Mouse (Mus musculus): Measurements from ENCODE around the gene Ndufa10. TPM values are rescaled to one million over a fixed set of nuclear protein-coding genes. Genes with fewer than 3 reads are reported as not detected.
"Not testable (repeated sequence)": the region's sequence is repeated elsewhere in the genome, so short reads cannot be mapped to it uniquely, and the experiment has no call there.

The Ndufa10 gene
- 458 and 534 TPM in 2 replicates for polyA plus RNA-seq (2015; fragmentation: Nextera tagmentation; extraction: Ambion mirVana)

GRCm38 (mm10) chr1:92473165-92474041 lies at the start of gene Ndufa10:
Gene Ndufa10, minus strand, starts transcription at chr1:92473860.
- Histone ChIP-seq H3K27me3 (replicated peaks) (peaks cover 4% of the 10 kb centered on the region), H3K36me3 (peaks cover 30% of the 10 kb centered on the region), H3K4me1 (peaks cover 15% of the 10 kb centered on the region), H3K4me3 (peak within 1 kb of the TSS; percentile 98), H3K27ac (replicated peaks) (peak within 1 kb of the TSS; percentile 75), H3K9ac (peak within 1 kb of the TSS; percentile 98), H3K9me3 (no peaks in the 10 kb centered on the region), H3K4me2 (peak within 1 kb of the TSS; percentile 99)
- under 1% methylated on average over 67 of the region's 67 CpGs for WGBS
- ATAC-seq (ENCODE audit: extremely low read depth, insufficient number of reproducible peaks, low FRiP score, low TSS enrichment): peak; percentile 85

GRCm38 (mm10) chr1:92521376-92521775 lies 47.7 kb upstream of the Ndufa10 start:
- Histone ChIP-seq H3K36me3 (no peaks in the 10 kb centered on the region), H3K27me3 (replicated peaks) (peaks cover 36% of the 10 kb centered on the region), H3K9me3 (no peaks in the 10 kb centered on the region), H3K4me3 (no peak overlapping the region), H3K4me1 (no peaks in the 10 kb centered on the region), H3K9ac (no peak overlapping the region), H3K4me2 (no peak overlapping the region), H3K27ac (replicated peaks) (no peak overlapping the region)
- 17% methylated on average over 10 of the region's 10 CpGs for WGBS
- no peak for ATAC-seq (ENCODE audit: extremely low read depth, insufficient number of reproducible peaks, low FRiP score, low TSS enrichment)

GRCm38 (mm10) chr1:92519046-92519445 lies 45.4 kb upstream of the Ndufa10 start:
- H3K9me3 ChIP-seq: no peaks in the 10 kb centered on the region
- no peak for ATAC-seq (ENCODE audit: extremely low read depth, insufficient number of reproducible peaks, low FRiP score, low TSS enrichment)
- H3K4me2 ChIP-seq: no peak overlapping the region
- H3K9ac ChIP-seq: no peak overlapping the region
- H3K27me3 ChIP-seq (replicated peaks): peaks cover 36% of the 10 kb centered on the region
- no peaks in the 10 kb centered on the region for H3K4me1 ChIP-seq
- no peak overlapping the region for H3K27ac ChIP-seq (replicated peaks)
- H3K4me3 ChIP-seq: no peak overlapping the region
- WGBS: 78% methylated on average over 6 of the region's 6 CpGs
- no peaks in the 10 kb centered on the region for H3K36me3 ChIP-seq

GRCm38 (mm10) chr1:92518561-92518960 lies 44.9 kb upstream of the Ndufa10 start, which contains the start of gene Olfr1414:
Gene Olfr1414, minus strand, starts transcription at chr1:92518661.
- no peaks in the 10 kb centered on the region for H3K9me3 ChIP-seq
- H3K27me3 ChIP-seq (replicated peaks): peaks cover 36% of the 10 kb centered on the region
- H3K4me2 ChIP-seq: no peak within 1 kb of the TSS
- no peak within 1 kb of the TSS for H3K9ac ChIP-seq
- no peak within 1 kb of the TSS for H3K4me3 ChIP-seq
- H3K4me1 ChIP-seq: no peaks in the 10 kb centered on the region
- no peak within 1 kb of the TSS for H3K27ac ChIP-seq (replicated peaks)
- no peak for ATAC-seq (ENCODE audit: extremely low read depth, insufficient number of reproducible peaks, low FRiP score, low TSS enrichment)
- H3K36me3 ChIP-seq: no peaks in the 10 kb centered on the region
- WGBS: 81% methylated on average over 3 of the region's 3 CpGs

GRCm38 (mm10) chr1:92515390-92515789 lies 41.7 kb upstream of the Ndufa10 start:
- no peak overlapping the region for H3K9ac ChIP-seq
- no peaks in the 10 kb centered on the region for H3K36me3 ChIP-seq
- H3K4me1 ChIP-seq: no peaks in the 10 kb centered on the region
- H3K27me3 ChIP-seq (replicated peaks): peaks cover 16% of the 10 kb centered on the region
- H3K9me3 ChIP-seq: no peaks in the 10 kb centered on the region
- H3K4me2 ChIP-seq: no peak overlapping the region
- 64% methylated on average over 11 of the region's 11 CpGs for WGBS
- ATAC-seq (ENCODE audit: extremely low read depth, insufficient number of reproducible peaks, low FRiP score, low TSS enrichment): no peak
- H3K27ac ChIP-seq (replicated peaks): no peak overlapping the region
- no peak overlapping the region for H3K4me3 ChIP-seq

- not testable (repeated sequence) for H3K27me3 ChIP-seq (replicated peaks); H3K36me3 ChIP-seq; ATAC-seq (ENCODE audit: extremely low read depth, insufficient number of reproducible peaks, low FRiP score, low TSS enrichment); H3K9ac ChIP-seq; H3K9me3 ChIP-seq; H3K4me1 ChIP-seq; H3K4me3 ChIP-seq; H3K27ac ChIP-seq (replicated peaks); H3K4me2 ChIP-seq
- 63% methylated on average over 5 of the region's 5 CpGs for WGBS
Observed at GRCm38 (mm10) chr1:92511646-92512045, 38.0 kb upstream of the Ndufa10 start.

GRCm38 (mm10) chr1:92496001-92496400 lies 22.3 kb upstream of the Ndufa10 start, which contains the start of gene Olfr1415:
Gene Olfr1415, minus strand, starts transcription at chr1:92496101.
- Histone ChIP-seq H3K27ac (replicated peaks) (no peak within 1 kb of the TSS), H3K9me3 (peaks cover 6% of the 10 kb centered on the region; the same call in 1 of the 2 replicates), H3K4me3 (no peak within 1 kb of the TSS), H3K4me2 (no peak within 1 kb of the TSS), H3K27me3 (replicated peaks) (peaks cover 10% of the 10 kb centered on the region; the same call in 1 of the 2 replicates), H3K9ac (no peak within 1 kb of the TSS), H3K4me1 (no peaks in the 10 kb centered on the region), H3K36me3 (no peaks in the 10 kb centered on the region)
- ATAC-seq (ENCODE audit: extremely low read depth, insufficient number of reproducible peaks, low FRiP score, low TSS enrichment): no peak
- WGBS: 73% methylated on average over 2 of the region's 2 CpGs

- Histone ChIP-seq H3K4me2 (no peak within 1 kb of the TSS), H3K9me3 (peaks cover 11% of the 10 kb centered on the region), H3K4me1 (no peaks in the 10 kb centered on the region), H3K36me3 (no peaks in the 10 kb centered on the region), H3K27ac (replicated peaks) (no peak within 1 kb of the TSS), H3K4me3 (no peak within 1 kb of the TSS), H3K9ac (no peak within 1 kb of the TSS), H3K27me3 (replicated peaks) (peaks cover 4% of the 10 kb centered on the region; the same call in 1 of the 2 replicates)
- ATAC-seq (ENCODE audit: extremely low read depth, insufficient number of reproducible peaks, low FRiP score, low TSS enrichment): no peak
Observed at GRCm38 (mm10) chr1:92485013-92485412, 11.4 kb upstream of the Ndufa10 start, which contains the start of gene Olfr1416. Gene Olfr1416, minus strand, starts transcription at chr1:92485113.

GRCm38 (mm10) chr1:92474066-92474578 lies 462 bp upstream of the Ndufa10 start:
- peaks cover 15% of the 10 kb centered on the region for H3K4me1 ChIP-seq
- peak overlapping the region; percentile 99 for H3K4me2 ChIP-seq
- peak overlapping the region; percentile 98 for H3K4me3 ChIP-seq
- peak; percentile 28; the same call in 1 of the 2 replicates for ATAC-seq (ENCODE audit: extremely low read depth, insufficient number of reproducible peaks, low FRiP score, low TSS enrichment)
- H3K9me3 ChIP-seq: no peaks in the 10 kb centered on the region
- peaks cover 23% of the 10 kb centered on the region for H3K36me3 ChIP-seq
- H3K9ac ChIP-seq: peak overlapping the region; percentile 98
- peak overlapping the region; percentile 75 for H3K27ac ChIP-seq (replicated peaks)
- under 1% methylated on average over 10 of the region's 10 CpGs for WGBS
- peaks cover 12% of the 10 kb centered on the region for H3K27me3 ChIP-seq (replicated peaks)

- Histone ChIP-seq H3K36me3 (peaks cover 75% of the 10 kb centered on the region), H3K9me3 (no peaks in the 10 kb centered on the region), H3K4me1 (peaks cover 10% of the 10 kb centered on the region), H3K27me3 (replicated peaks) (no peaks in the 10 kb centered on the region), H3K4me2 (no peak overlapping the region), H3K9ac (no peak overlapping the region), H3K27ac (replicated peaks) (no peak overlapping the region), H3K4me3 (no peak overlapping the region)
- no peak for ATAC-seq (ENCODE audit: extremely low read depth, insufficient number of reproducible peaks, low FRiP score, low TSS enrichment)
- 81% methylated on average over 4 of the region's 4 CpGs for WGBS
Observed at GRCm38 (mm10) chr1:92468891-92469290, 4.8 kb downstream of the Ndufa10 start.

- H3K36me3 ChIP-seq: peaks cover 96% of the 10 kb centered on the region
- H3K27me3 ChIP-seq (replicated peaks): no peaks in the 10 kb centered on the region
- H3K9me3 ChIP-seq: no peaks in the 10 kb centered on the region
- no peak overlapping the region for H3K4me3 ChIP-seq
- 90% methylated on average over 6 of the region's 6 CpGs for WGBS
- H3K4me2 ChIP-seq: no peak overlapping the region
- H3K4me1 ChIP-seq: no peaks in the 10 kb centered on the region
- no peak overlapping the region for H3K9ac ChIP-seq
- no peak overlapping the region for H3K27ac ChIP-seq (replicated peaks)
- no peak for ATAC-seq (ENCODE audit: extremely low read depth, insufficient number of reproducible peaks, low FRiP score, low TSS enrichment)
Observed at GRCm38 (mm10) chr1:92458416-92458815, 15.2 kb downstream of the Ndufa10 start.

Measured in heart, embryonic 13.5 days (tissue).